Mouse (Mus musculus) MEL (cell line): ENCODE measurements around the gene Rprd2. TPM values are rescaled to one million over a fixed set of nuclear protein-coding genes. Genes with fewer than 3 reads are reported as not detected.
"Not testable (repeated sequence)": the region's sequence is repeated elsewhere in the genome, so short reads cannot be mapped to it uniquely, and the experiment has no call there.

Source experiments
- DNase-seq: peaks from one replicate; pipeline ENCODE4 v3.0.0; 2011; ENCODE audit warnings: low read depth, low spot score
- H3K27ac ChIP-seq: 2 replicates; pipeline ENCODE4 v1.5.1; 2012; ENCODE audit warnings: low read depth, mild to moderate bottlenecking, control low read depth, low read length, moderate library complexity; ENCODE audit not compliant: control insufficient read depth
- H3K27me3 ChIP-seq, 2 experiments: fragments of 150-350 bp in 1 of 2; sonication (generic) in 1 of 2; 2 replicates each; pipeline ENCODE4 v1.6.1; 2012; ENCODE audit warnings: low read length in 2 of 2, mild to moderate bottlenecking in 2 of 2, improper control_type of control experiment in 1 of 2, moderate library complexity in 1 of 2; ENCODE audit not compliant: insufficient read depth in 2 of 2, control insufficient read depth in 1 of 2
- H3K36me3 ChIP-seq, 2 experiments: 2 replicates each; pipeline ENCODE4 v1.6.1; 2012 to 2014; ENCODE audit warnings: low read length in 2 of 2, improper control_type of control experiment in 1 of 2, inconsistent platforms in 1 of 2, mild to moderate bottlenecking in 1 of 2; ENCODE audit not compliant: insufficient read depth in 2 of 2, control insufficient read depth in 1 of 2
- H3K4me1 ChIP-seq, 2 experiments: fragments of 150-350 bp in 1 of 2; sonication (generic) in 1 of 2; 2 replicates each; pipeline ENCODE4 v1.6.1; 2012; ENCODE audit warnings: low read length in 2 of 2, improper control_type of control experiment in 1 of 2, mild to moderate bottlenecking in 1 of 2; ENCODE audit not compliant: insufficient read depth in 2 of 2, control insufficient read depth in 1 of 2
- H3K4me3 ChIP-seq, 2 experiments: fragments of 150-350 bp in 1 of 2; sonication (generic) in 1 of 2; 2 replicates each; pipeline ENCODE4 v1.5.1; 2012; ENCODE audit warnings: low read depth in 2 of 2, low read length in 2 of 2, mild to moderate bottlenecking in 2 of 2, moderate library complexity in 2 of 2, control low read depth in 1 of 2, improper control_type of control experiment in 1 of 2; ENCODE audit not compliant: control insufficient read depth in 1 of 2, insufficient read depth in 1 of 2
- H3K79me2 ChIP-seq: 2 replicates; pipeline ENCODE4 v1.6.1; 2012; ENCODE audit warnings: mild to moderate bottlenecking, low read length, moderate library complexity; ENCODE audit not compliant: control insufficient read depth, poor library complexity, insufficient read depth
- H3K9ac ChIP-seq: 2 replicates; pipeline ENCODE4 v1.6.1; 2012; ENCODE audit warnings: low read depth, mild to moderate bottlenecking, control low read depth, low read length, moderate library complexity; ENCODE audit not compliant: control insufficient read depth, poor library complexity, severe bottlenecking
- H3K9me3 ChIP-seq: fragments of 150-350 bp; sonication (generic); replicated peaks from 2 replicates; pipeline ENCODE4 v1.6.1; 2012; ENCODE audit warnings: mild to moderate bottlenecking, low read length, improper control_type of control experiment, moderate library complexity; ENCODE audit not compliant: insufficient read depth
- CTCF ChIP-seq, 3 experiments: IDR thresholded peaks in 2 of 3; conservative IDR thresholded peaks in 1 of 3; 2 replicates each; pipeline ENCODE4 v1.5.1; 2011 to 2012; ENCODE audit warnings: low read length in 3 of 3, low read depth in 2 of 3, mild to moderate bottlenecking in 2 of 3, improper control_type of control experiment in 1 of 3, inconsistent platforms in 1 of 3, mixed read lengths in 1 of 3, moderate library complexity in 1 of 3; ENCODE audit not compliant: control insufficient read depth in 1 of 3, insufficient read depth in 1 of 3, poor library complexity in 1 of 3, severe bottlenecking in 1 of 3
- E2F4 ChIP-seq: IDR thresholded peaks from 2 replicates; pipeline ENCODE4 v1.6.1; 2011; ENCODE audit warnings: low read depth, low read length, improper control_type of control experiment, borderline replicate concordance
- ELF1 ChIP-seq: IDR thresholded peaks from 2 replicates; pipeline ENCODE4 v1.6.1; 2014; ENCODE audit warnings: low read depth, mild to moderate bottlenecking, inconsistent platforms, low read length, improper control_type of control experiment, moderate library complexity
- EP300 ChIP-seq, 2 experiments: IDR thresholded peaks; 2 replicates each; pipeline ENCODE4 v1.6.1; 2011; ENCODE audit warnings: improper control_type of control experiment in 2 of 2, low read length in 2 of 2, low read depth in 1 of 2, mild to moderate bottlenecking in 1 of 2
- ETS1 ChIP-seq: IDR thresholded peaks from 2 replicates; pipeline ENCODE4 v1.6.1; 2012; ENCODE audit warnings: low read depth, mild to moderate bottlenecking, inconsistent platforms, low read length, improper control_type of control experiment, moderate library complexity
- GATA1 ChIP-seq: IDR thresholded peaks from 2 replicates; pipeline ENCODE4 v1.6.1; 2011; ENCODE audit warnings: low read depth, low read length, improper control_type of control experiment
- MAX ChIP-seq: IDR thresholded peaks from 2 replicates; pipeline ENCODE4 v1.6.1; 2011; ENCODE audit warnings: low read length, improper control_type of control experiment
- MEF2A ChIP-seq: IDR thresholded peaks from 2 replicates; pipeline ENCODE4 v1.6.1; 2014; ENCODE audit warnings: low read depth, mild to moderate bottlenecking, inconsistent platforms, low read length, improper control_type of control experiment; ENCODE audit not compliant: poor library complexity, insufficient replicate concordance, severe bottlenecking; ENCODE audit errors: extremely low read depth
- MXI1 ChIP-seq: IDR thresholded peaks from 2 replicates; pipeline ENCODE4 v1.6.1; 2011; ENCODE audit warnings: mild to moderate bottlenecking, low read depth, low read length, improper control_type of control experiment
- MYC ChIP-seq: IDR thresholded peaks from 2 replicates; pipeline ENCODE4 v1.6.1; 2011; ENCODE audit warnings: low read depth, mild to moderate bottlenecking, low read length, improper control_type of control experiment, moderate library complexity
- NRF1 ChIP-seq: IDR thresholded peaks from 2 replicates; pipeline ENCODE4 v1.6.1; 2014; ENCODE audit warnings: low read depth, mild to moderate bottlenecking, inconsistent platforms, low read length, improper control_type of control experiment, moderate library complexity; ENCODE audit not compliant: poor library complexity, insufficient read depth, severe bottlenecking
- RCOR1 ChIP-seq: IDR thresholded peaks from 2 replicates; pipeline ENCODE4 v1.6.1; 2012; ENCODE audit warnings: low read depth, mild to moderate bottlenecking, inconsistent platforms, low read length, improper control_type of control experiment
- SIN3A ChIP-seq: IDR thresholded peaks from 2 replicates; pipeline ENCODE4 v1.6.1; 2012; ENCODE audit warnings: low read length, improper control_type of control experiment, inconsistent platforms
- TAL1 ChIP-seq: IDR thresholded peaks from 2 replicates; pipeline ENCODE4 v1.6.1; 2012; ENCODE audit warnings: mild to moderate bottlenecking, inconsistent platforms, low read length, moderate library complexity, mixed read lengths
- TBP ChIP-seq: IDR thresholded peaks from 2 replicates; pipeline ENCODE4 v1.8.0; 2011; ENCODE audit warnings: low read depth, low read length, improper control_type of control experiment
- TCF12 ChIP-seq: IDR thresholded peaks from 2 replicates; pipeline ENCODE4 v1.6.1; 2014; ENCODE audit warnings: low read depth, mild to moderate bottlenecking, inconsistent platforms, low read length, improper control_type of control experiment, moderate library complexity
- ZNF384 ChIP-seq: IDR thresholded peaks from 2 replicates; pipeline ENCODE4 v1.6.1; 2012; ENCODE audit warnings: low read depth, mild to moderate bottlenecking, inconsistent platforms, low read length, improper control_type of control experiment
- polyA plus RNA-seq, 2 experiments: library from polyadenylated mRNA; stranded (reverse) in 1 of 2; unstranded in 1 of 2; fragments of >175 nt in 1 of 2; fragments of >200 nt in 1 of 2; gene quantifications; 2 replicates each; pipeline versions ENCODE4 v1.2.1 to v1.2.4; 2012; ENCODE audit warnings: low replicate concordance in 2 of 2, low read depth in 1 of 2; ENCODE audit not compliant: insufficient read length in 2 of 2, insufficient read depth in 1 of 2, missing spikeins in 1 of 2
- total RNA-seq: library from RNA; depleted of rRNA; stranded (reverse); fragments of 300-350 nt; gene quantifications from 2 replicates; pipeline ENCODE4 v1.2.3, GENCODE M21; 2012

Gene Rprd2
- total and polyA plus RNA-seq, 3 experiments: 16.3 to 42.0 (median 31.9) TPM

GRCm38 (mm10) chr3:95808384-95808783 lies 10.3 kb downstream of the Rprd2 start:
- H3K9ac ChIP-seq: peak overlapping the region; percentile 28
- no peaks in the 10 kb centered on the region for H3K9me3 ChIP-seq
- H3K27ac ChIP-seq: peak overlapping the region; percentile 43
- H3K27me3 ChIP-seq: no peaks in the 10 kb centered on the region
- TF ChIP-seq E2F4: no peak
- TF ChIP-seq MXI1: peak; percentile 30; the same call in 1 of the 2 replicates
- TF ChIP-seq ETS1: peak; percentile 62; the same call in 1 of the 2 replicates
- TF ChIP-seq TCF12: peak; percentile 68
- TF ChIP-seq MEF2A: no peak
- TF ChIP-seq TBP: peak; percentile 91
- TF ChIP-seq EP300 (IDR thresholded peaks at IDR 0.05; ENCODE audit: low read depth in 1 of 2, low read length in 2 of 2): peak; percentile 69 to 78
- TF ChIP-seq MAX: 0 out of 2 replicates have a peak, but pooled peaks have one; percentile 52
- TF ChIP-seq SIN3A: peak; percentile 73
- no peak for TF ChIP-seq CTCF (IDR thresholded peaks at IDR 0.05 in 2 of 3, conservative IDR thresholded peaks at IDR 0.05 in 1 of 3; ENCODE audit: control insufficient read depth in 1 of 3, insufficient read depth in 1 of 3, low read depth in 2 of 3, low read length in 3 of 3, poor library complexity in 1 of 3, severe bottlenecking in 1 of 3)
- TF ChIP-seq ELF1: no peak
- TF ChIP-seq ZNF384: peak; percentile 89
- peak; percentile 53 for TF ChIP-seq TAL1
- TF ChIP-seq GATA1: peak; percentile 82
- no peak for TF ChIP-seq NRF1
- TF ChIP-seq RCOR1: peak; percentile 73
- peak overlapping the region in 1 of 2 experiments; percentile 6; a peak in 1 of 4 replicates for H3K4me3 ChIP-seq
- peak; percentile 83 for DNase-seq
- peaks cover 67% of the 10 kb centered on the region for H3K79me2 ChIP-seq
- peaks cover 11 to 36% of the 10 kb centered on the region in 2 experiments for H3K4me1 ChIP-seq
- peaks cover 13 to 37% of the 10 kb centered on the region in 2 experiments for H3K36me3 ChIP-seq

GRCm38 (mm10) chr3:95807630-95808029 lies 11.0 kb downstream of the Rprd2 start:
- Histone ChIP-seq H3K79me2 (peaks cover 63% of the 10 kb centered on the region), H3K4me1 (peaks cover 11 to 39% of the 10 kb centered on the region in 2 experiments), H3K36me3 (peaks cover 13 to 37% of the 10 kb centered on the region in 2 experiments)
- not testable (repeated sequence) for H3K9ac ChIP-seq, H3K4me3 ChIP-seq, H3K27ac ChIP-seq, DNase-seq, H3K27me3 ChIP-seq, H3K9me3 ChIP-seq
- 0 out of 2 replicates have a peak, but pooled peaks have one; percentile 55 for TF ChIP-seq MYC
- TF ChIP-seq MXI1: peak; percentile 24; the same call in 1 of the 2 replicates
- peak in 2 of 3 experiments; percentile 29 to 33; a peak in 3 of 6 replicates for TF ChIP-seq CTCF (IDR thresholded peaks at IDR 0.05 in 2 of 3, conservative IDR thresholded peaks at IDR 0.05 in 1 of 3; ENCODE audit: control insufficient read depth in 1 of 3, insufficient read depth in 1 of 3, low read depth in 2 of 3, low read length in 3 of 3, poor library complexity in 1 of 3, severe bottlenecking in 1 of 3)
- peak; percentile 66 for TF ChIP-seq ZNF384
